8 mouse cellular contexts compared by ENCODE assay signal in genomic region chr9:22070791-22071573, GRCm38 (mm10). TPM values are rescaled to one million over a fixed set of nuclear protein-coding genes. Genes with fewer than 3 reads are reported as not detected.
A peak's percentile ranks its signal among the peaks of the same experiment; 100 is the strongest.
DNase-seq lines count a peak whose midpoint lies in the region; ATAC-seq and TF ChIP-seq lines count a peak whose summit lies in the region.

Gm49318 (minus strand) TSS chr9:22071259.
Zfp653 (minus strand) TSS chr9:22071376.

- intact Hi-C loops in gastrocnemius, adult 2 months (cut with DNase I) = loop anchor here (1.0 to 5.0 kb wide), 4 partner anchors 14 to 114 kb away; partner anchors contain the start of genes Ccdc151, Ecsit, Elof1 and Prkcsh

- no peaks in the 10 kb centered on the region for H3K9me3 ChIP-seq in megakaryocyte, embryonic 14.5 days

- peak; percentile 99 for DNase-seq in ZHBTc4 (ENCODE audit: low read depth, low spot score)
- peak; percentile 99 for DNase-seq in gastrocnemius, adult 2 months
- DNase-seq in hindlimb bud, embryonic 11.5 days (ENCODE audit: extremely low spot score, low read depth, low spot score) = peak; percentile 84
- peak; percentile 92 to 97 for DNase-seq in left cerebral cortex, adult 8-10 months (ENCODE audit: low spot score in 2 of 2)
- DNase-seq in right cerebral cortex, postnatal 10 days (ENCODE audit: low spot score in 2 of 2) = peak; percentile 98 to 99
- DNase-seq in urinary bladder, postnatal 25 days (ENCODE audit: low spot score) = peak; percentile 94

- peak within 1 kb of the TSS; percentile 87 for H3K4me3 ChIP-seq in gastrocnemius, adult 2 months
- H3K4me3 ChIP-seq in megakaryocyte, embryonic 14.5 days (replicated peaks) = peak within 1 kb of the TSS; percentile 98

- H3K27ac ChIP-seq in gastrocnemius, adult 2 months = peak within 1 kb of the TSS; percentile 97

- no peaks in the 10 kb centered on the region for H3K27me3 ChIP-seq in megakaryocyte, embryonic 14.5 days (replicated peaks)

- H3K36me3 ChIP-seq in megakaryocyte, embryonic 14.5 days (replicated peaks; ENCODE audit: low read length) = peaks cover 63% of the 10 kb centered on the region

- peaks cover 24% of the 10 kb centered on the region for H3K4me1 ChIP-seq in megakaryocyte, embryonic 14.5 days

- peak; percentile 96 for ATAC-seq in common myeloid progenitor, adult 5-6 weeks (replicated peaks; ENCODE audit: low read depth, poor library complexity, severe bottlenecking)

- peak; percentile 16; the same call in 1 of the 2 replicates for TF ChIP-seq CTCF in gastrocnemius, adult 2 months (IDR thresholded peaks at IDR 0.05)

RNA-seq across cellular contexts. Expression of gene Gm49318, which starts in this region (rescaled TPM):
- not detected in 2 replicates for total RNA-seq in common myeloid progenitor, adult 5-6 weeks (2017)
- not detected for total RNA-seq in gastrocnemius, adult 2 months (2021)
- not detected for total RNA-seq in left cerebral cortex, adult 8-10 months (2022)
- polyA plus RNA-seq in megakaryocyte, embryonic 14.5 days (2012; ENCODE audit: insufficient read depth, low replicate concordance) = not detected in 2 replicates

RNA-seq across cellular contexts. Expression of gene Zfp653, which starts in this region (rescaled TPM):
- total RNA-seq in common myeloid progenitor, adult 5-6 weeks (2017) = 5.7 and 7.9 TPM in 2 replicates
- 1 to 10 TPM; 4.3 to 4.4 TPM for total RNA-seq in gastrocnemius, adult 2 months (2021)
- 10 to 100 TPM; 20.7 to 23.7 (median 21.9) TPM for total RNA-seq in left cerebral cortex, adult 8-10 months (2022)
- polyA plus RNA-seq in megakaryocyte, embryonic 14.5 days (2012; ENCODE audit: insufficient read depth, low replicate concordance) = 10.8 and 17.6 TPM in 2 replicates

Comparison
In these comparisons a context has a peak if more than half of its experiments do, and no peak if none do; other contexts are left out.
1. Peak in every context shown above with its lines: DNase-seq, ATAC-seq, H3K4me3 ChIP-seq and H3K27ac ChIP-seq.